ENCODE assay signal across 13 mouse cellular contexts in the genomic region with DNA sequence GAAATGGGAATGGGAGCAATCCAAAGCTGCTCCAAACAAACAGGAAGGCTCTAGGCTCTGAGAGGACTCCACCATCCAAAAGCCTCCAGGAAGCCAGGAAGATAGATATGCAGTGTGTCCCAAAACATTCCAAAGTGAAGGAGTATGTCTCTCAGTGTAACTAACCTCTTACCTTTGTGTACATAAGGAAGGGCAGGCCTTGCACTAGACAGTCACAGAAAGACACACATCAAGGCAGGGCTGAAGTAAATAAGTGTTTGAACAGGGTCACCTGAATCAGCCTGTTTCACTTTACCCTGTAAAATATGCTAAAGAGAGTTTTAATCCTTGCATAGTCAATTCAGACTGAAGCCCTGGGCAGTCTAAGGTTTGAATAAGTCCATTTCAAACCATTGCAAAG.
"Had no signal": no experiment of that assay in that cellular context is flagged by ENCODE, and none has a peak within 500 bp of the region (broad histone marks: within the 10 kb centered on the region; RNA-seq: fewer than 3 reads in every experiment).

No protein-coding gene starts in this region.

- ATAC-seq: midbrain, embryonic 13.5 days; midbrain, embryonic 15.5 days had no signal

- H3K9ac ChIP-seq: lung, embryonic 14.5 days; midbrain, embryonic 13.5 days; midbrain, embryonic 15.5 days; neural tube, embryonic 12.5 days; stomach, embryonic 15.5 days had no signal

- H3K4me3 ChIP-seq: midbrain, embryonic 13.5 days; midbrain, embryonic 15.5 days; neural tube, embryonic 12.5 days; stomach, embryonic 15.5 days had no signal

- DNase-seq: lung, adult 18-20 months; lung, embryonic 14.5 days; lung, postnatal 10 days; lung, postnatal 4 days; right cerebral cortex, postnatal 14 days; thymus, adult 18-20 months; thymus, postnatal 14 days; thymus, postnatal 36 days had no signal

- H3K9me3 ChIP-seq: midbrain, embryonic 13.5 days; midbrain, embryonic 15.5 days; neural tube, embryonic 12.5 days; stomach, embryonic 15.5 days had no signal

- H3K36me3 ChIP-seq: midbrain, embryonic 13.5 days; midbrain, embryonic 15.5 days; neural tube, embryonic 12.5 days; stomach, embryonic 15.5 days had no signal

- H3K27ac ChIP-seq: midbrain, embryonic 13.5 days; midbrain, embryonic 15.5 days; neural tube, embryonic 12.5 days; stomach, embryonic 15.5 days had no signal

- H3K27me3 ChIP-seq: midbrain, embryonic 13.5 days; midbrain, embryonic 15.5 days; neural tube, embryonic 12.5 days; stomach, embryonic 15.5 days had no signal

- H3K4me1 ChIP-seq: midbrain, embryonic 13.5 days; midbrain, embryonic 15.5 days; neural tube, embryonic 12.5 days had no signal

- H3K4me2 ChIP-seq: lung, embryonic 14.5 days; midbrain, embryonic 11.5 days; midbrain, embryonic 13.5 days; midbrain, embryonic 15.5 days; neural tube, embryonic 12.5 days; stomach, embryonic 15.5 days had no signal
